Mouse (Mus musculus) gastrocnemius, adult 18-20 months (tissue): Measurements from ENCODE around the gene Hmg20b. TPM values are rescaled to one million over a fixed set of nuclear protein-coding genes. Genes with fewer than 3 reads are reported as not detected.

Source experiments
- DNase-seq: peaks from one replicate; pipeline ENCODE4 v3.0.0; 2021; ENCODE audit warnings: low spot score
- long read RNA-seq, 2 experiments: library from polyadenylated mRNA; stranded (forward); transcript quantifications; one replicate each; pipeline ENCODE4 v2.0.0; 2021
- total RNA-seq, 2 experiments: library from RNA; stranded (reverse); gene quantifications; 2 replicates each; pipeline ENCODE4 v1.2.3; 2021

Gene Hmg20b
- 10 to 100 TPM; 14.7 to 19.6 TPM for total RNA-seq
- long read RNA-seq, experiment 1, transcript Hmg20b-202 (10 exons, 1,463 nt) = minor isoform, 6 of 31 reads
- long read RNA-seq, experiment 1, transcript Hmg20b-201 (9 exons, 1,621 nt) = major isoform, 15 of 31 reads
- long read RNA-seq, experiment 1, partial matches to known transcripts = 3 of 31 reads
- long read RNA-seq, experiment 1, other reads (novel, unspliced or antisense) = 5 of 31 reads
- long read RNA-seq, experiment 2, transcript Hmg20b-201 (9 exons, 1,621 nt) = major isoform, 7 of 21 reads
- long read RNA-seq, experiment 2, partial matches to known transcripts = 1 of 21 reads
- long read RNA-seq, experiment 2, other reads (novel, unspliced or antisense) = 7 of 21 reads

DNA sequence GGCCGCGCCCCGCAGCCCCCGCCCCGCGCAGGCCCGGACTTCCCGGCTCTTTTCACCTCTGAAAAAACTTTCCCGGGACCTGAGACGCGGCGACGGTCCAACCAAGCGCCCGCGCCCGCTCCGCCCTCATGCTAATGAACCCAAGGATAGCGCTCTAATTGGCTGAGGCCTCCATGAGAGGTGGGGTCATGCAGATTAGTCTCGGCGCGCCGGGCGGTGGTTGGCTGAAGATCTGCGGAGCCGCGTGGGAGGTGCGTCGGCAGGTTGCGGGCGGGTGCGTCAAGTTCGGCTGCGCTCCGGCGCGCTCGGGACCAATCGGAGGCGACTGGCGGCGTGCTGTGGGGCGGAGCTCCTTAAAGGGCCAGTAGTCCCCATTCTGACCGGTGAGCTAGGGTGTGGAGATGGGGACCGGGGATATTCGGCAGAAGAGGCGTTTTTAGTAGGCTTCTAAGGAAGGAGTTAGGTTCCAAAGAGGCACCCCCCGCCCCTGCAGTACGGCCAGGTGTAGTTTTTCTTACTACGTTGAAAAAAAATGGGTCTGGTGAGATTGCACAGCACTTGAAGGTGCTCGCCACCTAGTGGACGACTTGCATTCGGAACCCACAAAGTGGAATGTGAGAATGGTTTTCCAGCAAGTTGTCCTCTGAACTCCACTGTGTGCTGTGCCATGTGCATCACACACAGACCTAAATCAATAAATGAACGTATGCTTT is at the start of gene Hmg20b:
Hmg20b (minus strand) TSS at position 130 of the 713 bp plus-strand sequence.
- DNase-seq = peak; percentile 99

DNA sequence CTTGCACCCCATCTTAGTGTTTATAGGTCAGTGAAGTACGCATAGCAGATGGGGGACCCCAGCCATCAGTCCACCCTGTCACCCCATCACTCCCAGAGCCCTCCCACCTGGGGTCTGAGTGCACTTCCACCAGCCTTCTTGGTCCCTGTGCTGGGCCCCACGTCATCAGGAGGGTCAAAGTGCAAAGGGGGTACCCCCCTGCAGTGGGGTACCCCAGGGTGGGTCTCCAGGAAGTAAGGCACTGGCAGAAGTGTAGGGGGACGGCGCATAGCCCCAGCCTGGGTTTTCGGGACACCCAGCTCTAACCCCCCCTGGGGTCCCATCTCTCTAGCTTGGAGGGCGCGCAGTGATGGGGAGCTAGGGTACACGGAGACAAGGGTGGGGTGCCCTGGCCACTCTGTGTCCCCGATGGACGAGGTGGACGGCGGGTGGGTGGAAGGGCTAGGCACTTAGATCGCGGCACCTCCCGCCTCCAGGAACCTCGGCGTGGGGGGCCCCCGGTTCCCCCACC is 49.6 kb upstream of the Hmg20b start:
- DNase-seq = no peak

DNA sequence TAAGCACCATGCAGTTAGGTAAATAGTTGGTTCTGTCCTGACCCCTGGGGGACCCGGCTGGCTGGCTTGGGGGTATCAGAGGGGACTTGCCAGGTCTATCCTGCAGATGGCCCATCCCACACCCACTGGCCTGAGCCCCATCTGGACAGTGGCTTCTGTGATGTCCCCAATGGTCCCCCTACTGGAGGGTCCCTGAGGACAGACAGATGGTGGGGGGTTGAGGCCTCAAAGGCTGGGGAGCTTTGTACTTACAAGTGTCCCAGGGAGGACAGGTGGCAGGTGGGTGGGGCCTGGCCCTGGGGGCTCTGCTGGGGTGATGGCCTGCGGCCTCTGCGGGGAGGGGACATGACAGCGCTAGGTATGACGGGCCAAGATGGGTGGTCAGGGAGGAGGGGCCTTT is 49.0 kb upstream of the Hmg20b start:
- no peak for DNase-seq

DNA sequence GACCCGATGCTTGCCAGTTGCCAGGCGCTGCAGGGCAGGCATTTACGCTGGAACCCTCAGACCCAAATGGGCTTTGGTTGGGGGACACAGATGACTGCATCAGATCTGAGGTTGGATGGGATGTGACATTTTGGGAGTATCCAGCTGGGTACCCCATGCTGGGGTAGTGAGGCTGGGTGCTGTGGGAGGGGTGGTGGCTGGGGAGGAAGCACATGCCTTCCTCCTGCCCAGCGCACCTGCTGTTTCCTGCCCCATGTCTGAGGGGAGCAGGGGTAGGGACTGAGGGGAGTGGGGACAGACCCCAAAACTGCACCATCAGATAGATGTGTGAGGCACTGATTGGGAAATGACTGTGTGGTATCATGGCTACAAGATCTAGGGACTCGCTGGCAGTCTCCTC is 46.5 kb upstream of the Hmg20b start:
- DNase-seq = no peak

DNA sequence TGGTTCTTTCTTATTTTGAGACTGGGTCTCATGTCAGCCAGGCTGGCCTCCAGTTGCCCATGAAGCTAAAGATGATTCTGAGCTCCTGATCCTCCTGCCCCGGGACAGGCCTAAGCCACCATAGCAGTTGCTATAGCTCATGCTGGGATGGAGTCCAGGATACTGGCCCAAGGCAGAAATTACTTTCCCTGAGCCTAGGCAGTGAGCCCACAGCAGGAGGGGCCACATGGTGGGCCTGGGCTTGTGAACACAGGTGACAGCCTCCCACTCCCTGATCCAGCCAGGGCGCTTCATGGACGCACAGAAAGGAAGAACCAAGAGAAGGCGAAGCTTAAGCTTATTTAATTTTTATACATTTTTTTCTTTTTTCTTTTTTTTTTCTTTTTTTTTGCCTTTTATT is 45.6 kb upstream of the Hmg20b start:
- no peak for DNase-seq

DNA sequence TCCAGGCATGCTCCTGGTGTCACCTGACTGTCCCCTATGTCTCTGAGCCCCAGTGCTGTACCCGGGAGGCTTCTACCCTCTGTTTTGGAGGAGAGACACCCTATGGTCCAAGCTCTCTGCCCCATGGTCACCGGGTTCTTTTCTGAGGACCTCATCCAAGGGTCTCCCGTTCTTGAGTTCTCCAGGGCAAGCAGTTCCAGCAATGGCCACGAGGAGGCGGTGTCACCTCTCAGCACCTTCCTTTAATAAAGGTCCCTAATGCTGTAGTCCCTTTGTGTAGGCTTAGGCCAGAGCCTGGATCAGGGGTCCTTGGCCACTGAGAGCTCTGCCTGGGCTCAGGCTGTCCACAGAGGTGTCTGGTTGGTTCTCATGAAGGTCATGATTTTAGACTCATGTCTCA is 44.8 kb upstream of the Hmg20b start:
- no peak for DNase-seq

DNA sequence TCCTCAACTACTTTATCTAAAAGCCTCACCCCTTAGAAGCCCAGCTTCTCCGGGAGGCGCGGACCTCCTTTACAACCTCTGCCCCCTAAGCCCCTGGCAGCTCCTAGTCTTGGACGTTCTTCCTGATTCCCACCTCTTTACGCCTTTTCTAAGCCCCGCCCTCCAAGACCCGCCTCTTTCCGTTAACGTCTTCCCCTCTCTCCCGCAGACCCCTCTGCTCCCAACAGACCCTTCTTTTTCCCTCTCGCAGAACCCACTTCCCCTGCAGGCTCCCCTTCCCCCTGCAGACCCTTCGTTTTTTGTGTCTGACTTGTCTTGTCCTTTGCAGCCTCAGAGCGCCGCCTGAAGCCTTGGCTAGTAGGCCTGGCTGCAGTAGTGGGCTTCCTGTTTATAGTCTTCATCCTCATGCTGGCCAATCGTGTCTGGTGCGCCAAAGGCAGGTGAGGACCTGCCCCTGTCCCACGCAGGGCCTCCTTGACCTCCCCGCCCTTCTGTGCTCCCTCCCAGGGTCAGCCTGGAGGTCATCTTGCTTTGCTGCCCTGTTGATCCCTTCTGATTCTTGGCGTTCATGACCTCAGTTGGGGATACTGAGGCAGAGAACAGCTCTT is 43.3 kb upstream of the Hmg20b start:
- DNase-seq = no peak

DNA sequence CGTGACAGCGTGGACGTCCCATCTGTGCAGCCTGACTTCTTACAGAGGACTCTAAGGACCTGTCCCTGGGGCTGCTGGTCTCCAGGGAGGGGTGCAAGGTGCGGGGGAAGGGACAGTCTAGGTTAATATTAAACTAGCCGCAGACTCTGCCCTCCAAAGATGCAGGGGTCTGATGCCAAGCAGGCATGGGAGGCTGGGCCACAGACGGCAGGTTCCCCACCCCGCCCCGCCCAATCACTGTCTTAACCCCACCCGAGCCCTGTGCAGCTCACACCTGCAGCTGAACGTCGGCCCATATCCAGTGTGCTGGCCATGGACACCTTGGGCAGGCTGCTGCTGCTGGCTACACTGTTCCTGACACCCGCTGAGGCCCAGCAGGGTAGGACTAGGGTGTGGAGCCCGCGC is 42.5 kb upstream of the Hmg20b start, which contains the start of gene Smim24:
Smim24 (plus strand) TSS at position 271 of the 405 bp plus-strand sequence.
- DNase-seq = no peak

DNA sequence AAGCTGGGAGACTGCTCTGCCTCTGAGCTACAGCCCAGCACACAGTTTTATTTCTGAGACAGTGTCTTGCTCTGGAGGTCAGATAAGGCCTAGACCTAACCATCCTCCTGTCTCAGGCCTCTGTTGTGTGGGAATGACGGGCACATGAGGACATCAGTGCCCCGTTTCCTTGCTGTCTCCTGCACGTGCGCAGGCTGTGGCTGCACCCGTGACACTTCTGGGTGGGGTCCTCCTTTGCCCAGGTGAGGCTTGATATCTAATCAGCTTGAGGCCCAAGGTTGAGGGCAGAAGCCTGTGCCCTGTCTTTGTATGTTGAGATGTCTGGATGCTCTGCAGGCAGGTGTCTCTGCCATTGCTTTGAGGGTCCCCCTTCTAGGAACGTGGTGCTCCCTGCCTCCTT is 42.0 kb upstream of the Hmg20b start:
- no peak for DNase-seq

DNA sequence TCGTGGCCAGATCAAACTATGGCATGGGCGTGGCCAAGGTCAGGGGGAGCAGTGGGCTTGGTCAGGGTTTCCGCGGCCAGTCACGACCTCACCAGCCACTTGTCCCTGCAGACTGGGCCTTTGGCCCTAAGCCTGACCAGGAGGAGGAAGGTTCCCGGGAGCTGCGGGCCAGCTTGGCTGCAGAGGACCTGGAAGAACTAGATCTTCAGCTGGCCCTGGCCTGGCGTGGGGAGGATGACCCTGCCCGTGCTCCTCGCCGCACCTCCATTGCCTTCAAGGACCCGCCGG is 40.3 kb upstream of the Hmg20b start:
- DNase-seq = no peak

DNA sequence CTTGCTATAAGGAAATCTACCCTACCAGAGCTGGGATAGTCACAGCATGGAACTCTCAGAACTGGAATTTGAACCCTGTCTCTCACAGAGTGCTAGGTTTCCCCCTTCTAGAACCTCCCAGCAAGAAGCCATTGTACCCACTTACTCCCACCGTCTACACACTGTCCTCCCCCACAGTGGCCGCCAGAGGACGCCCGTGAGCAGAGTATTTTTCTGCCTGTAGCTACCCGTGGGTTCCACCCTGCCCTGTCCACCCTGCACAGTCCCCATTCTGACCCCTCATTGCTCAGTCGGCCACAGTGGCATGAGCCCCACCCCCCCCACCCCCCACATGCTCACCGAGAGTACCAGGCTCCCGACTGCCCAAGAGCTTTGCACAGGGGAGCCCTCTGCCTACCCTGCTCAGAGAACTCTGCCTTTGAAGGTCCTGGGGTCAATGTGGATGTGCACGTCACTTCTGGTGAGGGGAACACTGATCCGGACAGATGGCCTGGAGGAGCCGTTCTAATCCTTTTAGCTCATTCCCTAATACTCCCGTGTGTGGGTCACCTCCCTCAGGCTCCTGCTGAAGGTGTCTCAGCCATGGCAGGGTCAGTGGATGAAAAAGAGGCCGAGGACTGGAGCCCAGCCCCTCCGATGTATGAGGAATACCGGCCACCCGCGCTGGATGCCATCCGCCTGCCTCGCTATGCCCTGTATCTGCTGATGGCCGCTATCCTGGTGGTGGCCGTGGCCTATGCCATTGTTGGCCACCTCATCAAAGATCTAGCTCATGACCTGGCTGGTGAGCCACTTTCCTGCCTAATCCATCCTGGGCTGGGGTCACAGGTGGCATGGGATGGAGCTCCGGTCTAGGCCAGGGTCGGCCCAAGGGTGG is 39.8 kb upstream of the Hmg20b start:
- peak; percentile 76 for DNase-seq

DNA sequence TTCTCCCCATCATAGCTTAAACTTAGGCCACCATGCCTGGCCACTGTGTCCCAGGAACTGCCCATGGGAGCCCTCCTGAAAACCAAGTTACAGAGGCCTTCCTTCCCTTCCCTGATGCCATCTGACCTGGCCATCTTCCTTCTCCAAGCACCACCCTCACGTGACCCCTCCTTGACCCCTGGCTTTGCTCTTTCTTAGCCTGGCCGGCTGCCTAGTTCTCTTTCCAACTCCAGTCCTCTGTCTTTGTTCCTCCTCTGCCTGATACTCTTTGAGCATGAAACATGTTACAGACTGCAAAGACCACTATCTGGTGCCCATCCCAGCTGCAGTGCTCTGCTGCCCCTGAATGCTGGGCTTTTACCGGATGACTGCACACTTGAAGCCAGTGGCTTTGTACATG is 39.1 kb upstream of the Hmg20b start:
- DNase-seq = no peak

DNA sequence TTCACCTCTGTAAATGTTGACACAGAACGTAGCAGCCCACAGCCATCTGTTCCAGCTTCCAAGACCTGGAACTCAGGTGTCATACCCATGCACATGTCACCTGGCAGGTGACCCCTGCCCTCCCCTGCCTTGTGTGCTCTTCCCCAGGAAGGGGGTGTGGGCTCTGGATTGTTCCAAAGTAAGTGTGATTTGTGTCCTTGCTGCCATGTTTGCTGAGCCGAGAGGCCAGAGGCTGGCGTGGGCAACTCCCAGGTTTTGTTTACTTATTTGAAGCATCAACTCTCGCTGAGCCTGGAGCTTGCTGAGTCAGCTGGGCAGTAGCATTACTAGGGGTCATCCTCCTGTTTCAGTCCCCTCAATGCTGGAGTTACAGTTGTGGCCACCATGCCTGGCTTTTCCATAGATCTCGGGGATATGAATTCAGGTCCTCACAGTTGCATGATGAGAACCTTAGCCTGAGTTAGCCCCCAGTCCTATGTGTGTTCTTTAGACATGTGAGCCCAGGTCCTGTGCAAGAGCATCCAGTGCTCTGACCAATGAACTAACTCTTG is 38.3 kb upstream of the Hmg20b start, which contains the start of gene Gm48552:
Gm48552 (plus strand) TSS at position 501 of the 551 bp plus-strand sequence.
- DNase-seq = no peak

DNA sequence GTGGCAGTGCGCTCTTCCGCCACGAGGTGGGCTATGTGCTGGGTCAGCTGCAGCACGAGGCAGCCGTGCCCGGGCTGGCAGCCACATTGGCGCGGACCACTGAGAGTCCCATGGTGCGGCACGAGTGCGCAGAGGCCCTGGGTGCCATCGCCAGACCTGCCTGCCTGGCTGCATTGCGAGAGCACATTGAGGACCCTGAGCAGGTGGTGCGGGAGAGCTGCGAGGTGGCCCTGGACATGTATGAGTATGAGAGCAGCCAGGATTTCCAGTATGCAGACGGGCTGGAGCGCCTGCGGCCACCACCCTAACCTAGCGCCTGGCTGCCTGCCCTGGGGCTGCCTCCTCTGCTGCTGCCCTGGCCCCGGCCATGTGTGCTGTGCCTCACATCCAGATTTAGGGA is 37.4 kb upstream of the Hmg20b start:
- no peak for DNase-seq

DNA sequence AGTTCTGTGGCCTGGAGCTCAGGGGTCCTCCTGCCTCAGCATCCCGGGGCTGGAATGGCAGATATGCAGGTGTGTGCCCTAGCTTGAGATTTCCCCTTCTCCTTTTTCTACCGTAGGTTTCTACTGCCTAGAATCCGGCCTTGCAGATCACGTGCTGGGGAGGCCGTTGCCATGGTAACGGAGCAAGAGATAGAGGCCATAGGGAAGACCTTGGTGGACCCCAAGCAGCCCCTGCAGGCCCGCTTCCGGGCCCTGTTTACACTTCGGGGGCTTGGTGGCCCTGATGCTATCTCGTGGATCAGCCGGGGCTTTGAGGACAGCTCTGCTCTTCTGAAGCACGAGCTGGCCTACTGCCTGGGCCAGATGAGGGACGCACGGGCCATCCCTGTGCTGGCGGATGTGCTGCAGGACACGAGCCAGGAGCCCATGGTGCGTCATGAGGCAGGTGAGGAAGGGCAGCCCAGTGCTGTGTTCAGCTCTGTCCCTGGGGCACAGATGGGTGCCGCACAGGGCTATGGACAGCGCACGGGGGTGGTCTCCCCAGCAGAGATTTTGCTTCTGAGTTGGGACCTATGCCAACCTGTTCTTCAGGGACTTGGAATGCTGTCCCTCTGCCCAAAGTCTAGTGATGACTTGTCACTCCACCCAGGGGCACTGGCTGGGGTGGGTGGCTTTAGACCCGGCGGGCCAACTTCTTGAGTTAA is 35.5 kb upstream of the Hmg20b start:
- DNase-seq = no peak

DNA sequence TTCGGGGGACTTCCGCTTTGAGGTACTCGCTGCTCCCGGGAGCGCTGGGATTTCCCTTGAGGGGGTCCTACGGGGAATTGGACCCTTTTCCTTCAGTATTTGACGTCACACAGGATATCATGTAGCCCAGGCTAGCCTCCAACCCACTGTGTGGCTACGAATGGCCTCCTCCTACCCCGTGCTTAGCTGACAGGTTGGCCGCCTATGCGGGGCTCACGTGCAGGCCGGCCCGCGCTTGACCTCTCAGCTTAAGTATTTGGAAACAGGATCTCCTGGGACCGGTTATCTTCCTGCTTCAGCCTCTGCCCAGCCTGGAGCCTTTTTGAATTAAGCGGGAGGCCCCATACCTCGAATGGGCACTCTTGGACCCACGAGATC is 34.3 kb upstream of the Hmg20b start:
- DNase-seq = no peak

DNA sequence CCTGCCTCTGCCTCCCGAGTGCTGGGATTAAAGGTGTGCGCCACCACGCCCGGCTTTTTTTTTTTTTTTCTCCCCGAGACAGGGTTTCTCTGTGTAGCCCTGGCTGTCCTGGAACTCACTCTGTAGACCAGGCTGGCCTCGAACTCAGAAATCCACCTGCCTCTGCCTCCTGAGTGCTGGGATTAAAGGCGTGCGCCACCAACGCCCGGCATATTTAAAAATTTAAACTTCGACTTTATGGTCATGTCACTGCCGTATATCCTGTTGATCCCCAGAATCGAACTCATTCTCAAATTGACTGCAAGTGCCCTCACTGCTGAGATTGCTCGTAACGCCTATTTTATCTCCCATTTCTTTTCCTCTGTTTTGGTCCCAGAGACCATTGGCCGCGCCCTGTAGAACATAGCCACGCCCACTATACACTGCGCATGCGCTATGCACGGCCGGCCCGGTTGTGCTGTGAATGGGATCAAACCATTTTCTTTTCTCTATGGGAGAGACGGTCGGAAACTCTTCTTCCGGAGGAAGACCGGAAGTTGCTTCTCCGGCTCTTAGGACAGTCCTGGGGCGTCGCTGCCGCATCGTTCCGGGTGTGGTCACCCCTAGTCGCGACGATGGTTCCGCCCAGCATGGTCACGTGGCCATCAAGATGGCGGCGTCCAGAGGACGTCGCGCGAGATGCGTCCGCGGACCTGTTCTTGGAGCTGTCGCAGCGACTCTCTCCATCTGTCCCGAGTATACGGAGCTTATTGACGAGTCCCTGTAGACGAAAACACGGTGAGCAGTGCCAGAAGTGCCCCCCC is 33.7 kb upstream of the Hmg20b start, which contains the start of the genes Dohh and Gm48551:
Dohh (plus strand) TSS at position 627 of the 803 bp plus-strand sequence.
Gm48551 (plus strand) TSS at position 665 of the 803 bp plus-strand sequence.
- DNase-seq = peak; percentile 99

DNA sequence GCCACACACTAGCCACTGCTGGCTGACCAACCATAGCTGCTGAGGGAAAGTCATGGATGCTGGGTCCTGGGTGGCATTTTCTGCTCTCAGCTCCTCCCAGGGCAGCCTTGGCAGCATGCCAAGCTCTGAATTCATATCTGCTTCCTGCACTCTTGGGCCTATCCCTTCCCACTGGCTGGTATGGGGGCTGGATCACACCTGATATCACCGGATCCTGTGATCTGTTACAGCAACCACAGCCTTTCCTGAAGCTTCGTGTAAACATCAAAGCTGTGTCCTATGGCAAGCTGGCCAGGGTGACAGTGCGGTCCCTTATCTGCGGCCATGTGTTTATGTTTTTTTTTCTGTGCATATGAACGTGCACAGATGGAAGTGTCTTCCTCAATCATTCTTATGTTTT is 31.8 kb upstream of the Hmg20b start:
- DNase-seq = no peak

DNA sequence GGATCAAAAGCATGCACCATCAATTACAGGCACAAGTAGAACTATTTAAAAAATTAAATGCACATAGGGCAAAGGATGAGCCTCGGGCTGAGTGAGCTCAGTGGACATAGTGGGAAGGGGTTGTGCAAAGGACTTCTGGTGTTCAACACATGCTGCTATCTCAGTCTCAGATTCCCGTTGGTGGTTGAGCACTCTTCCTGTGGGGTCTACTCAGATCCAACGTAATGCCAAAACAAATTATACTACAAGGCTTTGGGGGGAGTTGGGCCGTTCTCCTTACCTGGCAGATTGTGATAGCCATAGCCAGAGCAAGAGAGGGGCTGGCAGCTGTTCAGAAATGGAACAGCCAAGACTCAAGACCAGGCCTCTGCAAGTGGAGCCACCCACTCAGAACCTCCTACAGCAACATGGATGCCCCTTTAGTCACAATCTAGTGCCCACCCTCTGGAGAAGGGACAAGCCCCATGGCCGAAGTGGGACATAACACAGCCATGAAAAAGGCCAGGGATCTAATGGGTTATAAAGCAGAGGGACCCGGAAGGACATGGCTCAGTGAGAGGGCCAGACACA is 29.6 kb upstream of the Hmg20b start:
- DNase-seq = no peak
